Mouse (Mus musculus) myocyte (in vitro differentiated cells): ENCODE measurements around the gene Dmac2. TPM values are rescaled to one million over a fixed set of nuclear protein-coding genes. Genes with fewer than 3 reads are reported as not detected.

Experiments used
- H3K27me3 ChIP-seq: one replicate; pipeline ENCODE4 v1.6.1; 2011; ENCODE audit not compliant: control insufficient read depth, insufficient read depth, insufficient read length
- H3K36me3 ChIP-seq: one replicate; pipeline ENCODE4 v1.6.1; 2011; ENCODE audit not compliant: control insufficient read depth, insufficient read depth
- H3K4me2 ChIP-seq: one replicate; pipeline ENCODE4 v1.6.1; 2011; ENCODE audit warnings: low read depth, control low read depth
- H3K4me3 ChIP-seq: one replicate; pipeline ENCODE4 v1.5.1; 2011; ENCODE audit warnings: mild to moderate bottlenecking, control low read depth, moderate library complexity
- H3K79me2 ChIP-seq: one replicate; pipeline ENCODE4 v1.6.1; 2011; ENCODE audit not compliant: control insufficient read depth, insufficient read depth
- H3ac ChIP-seq: one replicate; pipeline ENCODE4 v1.6.1; 2011; ENCODE audit not compliant: control insufficient read depth, insufficient read length
- CEBPB ChIP-seq: IDR thresholded peaks from 2 replicates; pipeline ENCODE4 v1.6.1; 2011; ENCODE audit warnings: mild to moderate bottlenecking, moderate library complexity; ENCODE audit not compliant: poor library complexity, insufficient read depth, severe bottlenecking
- E2F4 ChIP-seq: IDR thresholded peaks from one replicate; pipeline ENCODE4 v1.6.1; 2011; ENCODE audit warnings: mild to moderate bottlenecking, control low read depth, moderate library complexity; ENCODE audit not compliant: insufficient read depth
- MAX ChIP-seq: IDR thresholded peaks from one replicate; pipeline ENCODE4 v1.6.1; 2011; ENCODE audit warnings: low read depth, mild to moderate bottlenecking, control low read depth
- MYOD1 ChIP-seq, 3 experiments: IDR thresholded peaks; one replicate each; pipeline ENCODE4 v1.6.1; 2011; ENCODE audit warnings: control low read depth in 2 of 3, low read depth in 2 of 3, mild to moderate bottlenecking in 2 of 3, moderate library complexity in 1 of 3; ENCODE audit not compliant: insufficient read length in 2 of 3, control insufficient read depth in 1 of 3
- MYOG ChIP-seq, 3 experiments: IDR thresholded peaks; one replicate each; pipeline ENCODE4 v1.6.1; 2011; ENCODE audit warnings: control low read depth in 2 of 3, low read depth in 2 of 3, mild to moderate bottlenecking in 2 of 3; ENCODE audit not compliant: insufficient read length in 2 of 3, control insufficient read depth in 1 of 3, insufficient read depth in 1 of 3
- POLR2A ChIP-seq: IDR thresholded peaks from one replicate; pipeline ENCODE4 v1.6.1; 2011; ENCODE audit warnings: low read depth, mild to moderate bottlenecking, control low read depth, moderate library complexity; ENCODE audit not compliant: insufficient read length
- POLR2AphosphoS2 ChIP-seq: IDR thresholded peaks from one replicate; pipeline ENCODE4 v1.6.1; 2011; ENCODE audit warnings: low read depth, control low read depth; ENCODE audit not compliant: insufficient read length
- REST ChIP-seq: IDR thresholded peaks from one replicate; pipeline ENCODE4 v1.6.1; 2011; ENCODE audit warnings: mild to moderate bottlenecking, control low read depth, moderate library complexity; ENCODE audit not compliant: insufficient read depth, insufficient read length
- SRF ChIP-seq: IDR thresholded peaks from one replicate; pipeline ENCODE4 v1.6.1; 2011; ENCODE audit warnings: low read depth; ENCODE audit not compliant: control insufficient read depth, insufficient read length
- TCF12 ChIP-seq: IDR thresholded peaks from one replicate; pipeline ENCODE4 v1.6.1; 2011; ENCODE audit warnings: mild to moderate bottlenecking, control low read depth; ENCODE audit not compliant: poor library complexity, insufficient read depth, severe bottlenecking
- TCF3 ChIP-seq: IDR thresholded peaks from one replicate; pipeline ENCODE4 v1.6.1; 2011; ENCODE audit warnings: low read depth, control low read depth; ENCODE audit not compliant: insufficient read length
- USF1 ChIP-seq: IDR thresholded peaks from one replicate; pipeline ENCODE4 v1.6.1; 2011; ENCODE audit warnings: low read depth, mild to moderate bottlenecking, control low read depth, moderate library complexity
- polyA plus RNA-seq: library from polyadenylated mRNA; unstranded; fragments of >200 nt; fragmentation: generic; extraction: Trizol; gene quantifications from one replicate; pipeline ENCODE4 v1.2.1, GENCODE M21; 2012; ENCODE audit warnings: missing spikeins

Dmac2 gene
- polyA plus RNA-seq, 1 experiment = 13.0 TPM

- H3K4me3 ChIP-seq = no peak overlapping the region
Observed at GRCm38 (mm10) chr7:25649839-25650238, 30.6 kb downstream of the Dmac2 start.

DNA sequence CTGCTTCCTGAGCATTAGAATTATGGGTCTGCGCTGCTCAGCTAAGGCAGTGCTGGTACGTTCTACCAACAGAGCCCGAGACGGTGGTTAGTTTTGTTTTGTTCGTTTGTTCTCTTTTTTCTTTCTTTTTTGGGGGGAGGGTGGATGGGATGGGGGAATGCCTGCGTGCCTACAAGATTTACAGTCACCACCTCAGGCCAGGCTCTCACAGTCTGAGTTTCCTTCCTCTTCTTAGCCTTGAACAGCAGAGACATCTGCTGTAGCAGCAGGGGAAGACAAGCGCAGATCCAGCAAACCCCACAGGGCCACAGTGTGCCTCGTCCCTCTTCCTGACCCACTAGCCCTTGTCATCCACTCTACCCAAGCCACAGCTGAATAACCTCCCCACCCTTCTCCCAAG is 32.1 kb downstream of the Dmac2 start:
- Histone ChIP-seq H3K4me3 (no peak overlapping the region), H3K36me3 (no peaks in the 10 kb centered on the region), H3K27me3 (no peaks in the 10 kb centered on the region), H3K4me2 (no peak overlapping the region), H3K79me2 (no peaks in the 10 kb centered on the region), H3ac (no peak overlapping the region)
- TF ChIP-seq REST (no peak), MYOG (IDR thresholded peaks at IDR 0.05; ENCODE audit: control insufficient read depth in 1 of 3, insufficient read depth in 1 of 3, insufficient read length in 2 of 3, low read depth in 2 of 3) (no peak), MYOD1 (IDR thresholded peaks at IDR 0.05; ENCODE audit: control insufficient read depth in 1 of 3, insufficient read length in 2 of 3, low read depth in 2 of 3) (no peak), POLR2A (no peak), E2F4 (no peak), USF1 (no peak), SRF (no peak), POLR2AphosphoS2 (no peak), TCF3 (no peak)

More at GRCm38 (mm10) chr7:25649839-25650238, 30.6 kb downstream of the Dmac2 start:
- Histone ChIP-seq H3ac (no peak overlapping the region), H3K4me2 (no peak overlapping the region), H3K79me2 (no peaks in the 10 kb centered on the region), H3K27me3 (no peaks in the 10 kb centered on the region), H3K36me3 (no peaks in the 10 kb centered on the region)
- TF ChIP-seq REST (no peak), MYOG (IDR thresholded peaks at IDR 0.05; ENCODE audit: control insufficient read depth in 1 of 3, insufficient read depth in 1 of 3, insufficient read length in 2 of 3, low read depth in 2 of 3) (no peak), E2F4 (no peak), SRF (no peak), POLR2A (no peak)

GRCm38 (mm10) chr7:25652244-25652759 is 33.1 kb downstream of the Dmac2 start:
- no peaks in the 10 kb centered on the region for H3K79me2 ChIP-seq
- H3K4me3 ChIP-seq = no peak overlapping the region
- no peak overlapping the region for H3K4me2 ChIP-seq
- no peaks in the 10 kb centered on the region for H3K27me3 ChIP-seq
- H3K36me3 ChIP-seq = no peaks in the 10 kb centered on the region
- no peak for TF ChIP-seq POLR2AphosphoS2
- no peak overlapping the region for H3ac ChIP-seq

- no peaks in the 10 kb centered on the region for H3K79me2 ChIP-seq
- no peaks in the 10 kb centered on the region for H3K27me3 ChIP-seq
- H3K4me3 ChIP-seq = no peak overlapping the region
- H3K4me2 ChIP-seq = no peak overlapping the region
- no peaks in the 10 kb centered on the region for H3K36me3 ChIP-seq
- H3ac ChIP-seq = no peak overlapping the region
- TF ChIP-seq E2F4 = no peak
- TF ChIP-seq MYOG (IDR thresholded peaks at IDR 0.05; ENCODE audit: control insufficient read depth in 1 of 3, insufficient read depth in 1 of 3, insufficient read length in 2 of 3, low read depth in 2 of 3) = no peak
- TF ChIP-seq MYOD1 (IDR thresholded peaks at IDR 0.05; ENCODE audit: control insufficient read depth in 1 of 3, insufficient read length in 2 of 3, low read depth in 2 of 3) = no peak
- no peak for TF ChIP-seq TCF12
- TF ChIP-seq CEBPB = no peak
- no peak for TF ChIP-seq MAX
- no peak for TF ChIP-seq REST
- no peak for TF ChIP-seq POLR2A
- TF ChIP-seq SRF = no peak
- TF ChIP-seq USF1 = no peak
Observed at GRCm38 (mm10) chr7:25655601-25656428, 36.6 kb downstream of the Dmac2 start.

- Histone ChIP-seq H3K36me3 (no peaks in the 10 kb centered on the region), H3K79me2 (no peaks in the 10 kb centered on the region), H3K4me3 (peak overlapping the region; percentile 75), H3K27me3 (no peaks in the 10 kb centered on the region), H3ac (peak overlapping the region; percentile 11), H3K4me2 (peak overlapping the region; percentile 93)
- TF ChIP-seq TCF12 (no peak), MAX (no peak), MYOG (IDR thresholded peaks at IDR 0.05; ENCODE audit: control insufficient read depth in 1 of 3, insufficient read depth in 1 of 3, insufficient read length in 2 of 3, low read depth in 2 of 3) (no peak), USF1 (no peak), TCF3 (no peak), CEBPB (no peak), E2F4 (no peak), MYOD1 (IDR thresholded peaks at IDR 0.05; ENCODE audit: control insufficient read depth in 1 of 3, insufficient read length in 2 of 3, low read depth in 2 of 3) (no peak), SRF (no peak), POLR2A (no peak), REST (no peak), POLR2AphosphoS2 (no peak)
Observed at GRCm38 (mm10) chr7:25657785-25658184, 38.6 kb downstream of the Dmac2 start.
